ENCODE assay signal across 7 mouse cellular contexts in genomic region chr5:110770031-110770445, GRCm38 (mm10). TPM values are rescaled to one million over a fixed set of nuclear protein-coding genes. Genes with fewer than 3 reads are reported as not detected.
DNase-seq lines count a peak whose midpoint lies in the region; TF ChIP-seq lines count a peak whose summit lies in the region.

No protein-coding gene starts in this region.

- H3K27ac ChIP-seq in layer of hippocampus, adult 2 months: peak overlapping the region; percentile 96
- H3K27ac ChIP-seq in embryonic fibroblast, embryonic 13.5 days (ENCODE audit: insufficient read depth, low read length): peak overlapping the region; percentile 79

- peak overlapping the region; percentile 94 for H3K4me2 ChIP-seq in myocyte (ENCODE audit: low read depth)

- peak in 1 of 2 experiments; percentile 16 for DNase-seq in layer of hippocampus, adult 2 months (ENCODE audit: low spot score in 2 of 2)
- DNase-seq in layer of hippocampus, postnatal 36 days: no peak
- DNase-seq in T-cell, adult 2 months (ENCODE audit: low spot score): peak; percentile 51
- DNase-seq in kidney, postnatal 36 days: peak; percentile 59 to 72
- no peak for DNase-seq in gastrocnemius, postnatal 25 days

- peaks cover 3% of the 10 kb centered on the region; the same call in 1 of the 2 replicates for H3K4me1 ChIP-seq in embryonic fibroblast, embryonic 13.5 days (ENCODE audit: control insufficient read depth, insufficient read depth, low read length)

- H3K4me3 ChIP-seq in layer of hippocampus, adult 2 months: peak overlapping the region; percentile 63
- peak overlapping the region; percentile 93 for H3K4me3 ChIP-seq in embryonic fibroblast, embryonic 13.5 days (ENCODE audit: insufficient read depth, low read length)
- peak overlapping the region; percentile 69 for H3K4me3 ChIP-seq in myocyte

- H3ac ChIP-seq in myocyte (ENCODE audit: control insufficient read depth, insufficient read length): peak overlapping the region; percentile 100

- TF ChIP-seq POLR2A in embryonic fibroblast, embryonic 13.5 days (IDR thresholded peaks at IDR 0.05; ENCODE audit: low read depth, low read length): no peak
- no peak for TF ChIP-seq POLR2A in myocyte (IDR thresholded peaks at IDR 0.05; ENCODE audit: insufficient read length, low read depth)

- H3K36me3 ChIP-seq in myocyte (ENCODE audit: control insufficient read depth, insufficient read depth): peaks cover 7% of the 10 kb centered on the region

- peaks cover 50% of the 10 kb centered on the region for H3K79me2 ChIP-seq in myocyte (ENCODE audit: control insufficient read depth, insufficient read depth)

- no peaks in the 10 kb centered on the region for H3K27me3 ChIP-seq in myocyte (ENCODE audit: control insufficient read depth, insufficient read depth, insufficient read length)

- no peak for TF ChIP-seq CTCF in layer of hippocampus, adult 2 months (conservative IDR thresholded peaks at IDR 0.05)
- TF ChIP-seq CTCF in embryonic fibroblast, embryonic 13.5 days (IDR thresholded peaks at IDR 0.05; ENCODE audit: borderline replicate concordance, insufficient read depth, low read length): no peak

TF ChIP-seq in myocyte, 11 proteins besides CTCF, POLR2A, EP300 and RAD21:
- TF ChIP-seq MYOG (IDR thresholded peaks at IDR 0.05; ENCODE audit: control insufficient read depth in 1 of 3, insufficient read depth in 1 of 3, insufficient read length in 2 of 3, low read depth in 2 of 3) (no peak), REST (IDR thresholded peaks at IDR 0.05; ENCODE audit: insufficient read depth, insufficient read length) (no peak), SRF (IDR thresholded peaks at IDR 0.05; ENCODE audit: control insufficient read depth, insufficient read length, low read depth) (no peak), USF1 (IDR thresholded peaks at IDR 0.05; ENCODE audit: low read depth) (no peak), MYOD1 (IDR thresholded peaks at IDR 0.05; ENCODE audit: control insufficient read depth in 1 of 3, insufficient read length in 2 of 3, low read depth in 2 of 3) (no peak), MAX (IDR thresholded peaks at IDR 0.05; ENCODE audit: low read depth) (no peak), E2F4 (IDR thresholded peaks at IDR 0.05; ENCODE audit: insufficient read depth) (no peak), POLR2AphosphoS2 (IDR thresholded peaks at IDR 0.05; ENCODE audit: insufficient read length, low read depth) (no peak), TCF12 (IDR thresholded peaks at IDR 0.05; ENCODE audit: insufficient read depth, poor library complexity, severe bottlenecking) (no peak), CEBPB (IDR thresholded peaks at IDR 0.05; ENCODE audit: insufficient read depth, poor library complexity, severe bottlenecking) (no peak), TCF3 (IDR thresholded peaks at IDR 0.05; ENCODE audit: insufficient read length, low read depth) (no peak)

RNA-seq across cellular contexts. Expression of gene Ep400, which starts 0.5 kb away (rescaled TPM):
- total RNA-seq in layer of hippocampus, adult 2 months (2021): 100 to 1,000 TPM; 104 to 114 TPM
- total RNA-seq in layer of hippocampus, postnatal 36 days (2021): 100 to 1,000 TPM in 1 of 2 experiments, 10 to 100 TPM in 1; 92.7 to 113 TPM
- polyA plus RNA-seq in embryonic fibroblast, embryonic 13.5 days (2011; ENCODE audit: insufficient read length, low read depth, missing spikeins): 47.4 and 53.1 TPM in 2 replicates
- polyA plus RNA-seq in myocyte (2012; fragmentation: generic; extraction: Trizol): 22.0 TPM
- 10 to 100 TPM; 23.0 to 25.9 TPM for total RNA-seq in gastrocnemius, postnatal 25 days (2021)

RNA-seq across cellular contexts. Expression of gene Pus1, which starts 10.4 kb away (rescaled TPM):
- total RNA-seq in layer of hippocampus, adult 2 months (2021): 10 to 100 TPM; 19.2 to 19.6 TPM
- 10 to 100 TPM; 17.7 to 20.2 TPM for total RNA-seq in layer of hippocampus, postnatal 36 days (2021)
- 20.4 and 21.7 TPM in 2 replicates for polyA plus RNA-seq in embryonic fibroblast, embryonic 13.5 days (2011; ENCODE audit: insufficient read length, low read depth, missing spikeins)
- 37.1 TPM for polyA plus RNA-seq in myocyte (2012; fragmentation: generic; extraction: Trizol)
- 10 to 100 TPM in 1 of 2 experiments, 1 to 10 TPM in 1; 9.8 to 10.8 TPM for total RNA-seq in gastrocnemius, postnatal 25 days (2021)

RNA-seq across cellular contexts. Expression of gene Ulk1, which starts 39.9 kb away (rescaled TPM):
- total RNA-seq in layer of hippocampus, adult 2 months (2021): 10 to 100 TPM; 70.0 to 72.8 TPM
- total RNA-seq in layer of hippocampus, postnatal 36 days (2021): 10 to 100 TPM; 63.5 to 81.7 TPM
- polyA plus RNA-seq in embryonic fibroblast, embryonic 13.5 days (2011; ENCODE audit: insufficient read length, low read depth, missing spikeins): 22.3 and 23.1 TPM in 2 replicates
- polyA plus RNA-seq in myocyte (2012; fragmentation: generic; extraction: Trizol): 23.9 TPM
- 10 to 100 TPM; 33.0 to 43.3 TPM for total RNA-seq in gastrocnemius, postnatal 25 days (2021)

Comparison
In these comparisons a context has a peak if more than half of its experiments do, and no peak if none do; other contexts are left out.
1. DNase-seq: peak in T-cell, adult 2 months (single experiment) and kidney, postnatal 36 days (2 of 2); none in layer of hippocampus, postnatal 36 days (0 of 2) and gastrocnemius, postnatal 25 days (single experiment).
2. Peak in every context shown above with its lines, with median percentiles within 50 percentile points of each other: H3K4me3 ChIP-seq.